Mouse (Mus musculus) kidney, adult 2 months (tissue): ENCODE measurements around the gene Brinp3.

Experiments used
- CTCF ChIP-seq: fragments of 200-500 bp; conservative IDR thresholded peaks from 2 replicates; pipeline ENCODE4 v1.5.1; 2011; ENCODE audit warnings: low read depth, mild to moderate bottlenecking, control low read depth, low read length, moderate library complexity, mixed read lengths; ENCODE audit not compliant: insufficient read depth, insufficient read length
- POLR2A ChIP-seq: fragments of 200-500 bp; IDR thresholded peaks from one replicate; pipeline ENCODE4 v1.6.1; 2011; ENCODE audit warnings: low read depth, low read length, control low read depth

DNA sequence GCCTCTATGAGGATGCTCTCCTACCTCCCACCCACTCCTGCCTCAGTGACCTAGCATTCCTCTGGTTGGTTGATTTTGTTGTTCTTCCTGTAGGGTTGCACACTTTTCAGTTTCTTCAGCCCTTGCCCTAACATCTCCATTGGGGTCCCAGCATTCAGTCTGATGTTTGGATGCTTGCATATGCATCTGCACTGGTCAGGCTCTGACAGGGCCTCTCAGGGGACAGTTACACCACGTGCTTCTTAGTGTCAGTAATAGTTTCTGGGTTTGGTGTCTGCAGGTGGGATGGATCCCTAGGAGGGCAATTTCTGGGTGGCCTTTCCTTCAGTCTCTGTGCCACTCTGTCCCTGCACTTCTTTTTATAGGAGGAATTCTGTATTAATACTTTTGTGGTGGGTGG lies 339.3 kb downstream of the Brinp3 start:
- TF ChIP-seq POLR2A (no peak), CTCF (no peak)
